Mouse (Mus musculus): ENCODE data around the gene Olfr1373. TPM values are rescaled to one million over a fixed set of nuclear protein-coding genes. Genes with fewer than 3 reads are reported as not detected.
"Not testable (repeated sequence)": the region's sequence is repeated elsewhere in the genome, so short reads cannot be mapped to it uniquely, and the experiment has no call there.

Gene Olfr1373
- polyA plus RNA-seq (2016; fragmentation: Nextera tagmentation; extraction: Ambion mirVana) = not detected in 2 replicates

DNA sequence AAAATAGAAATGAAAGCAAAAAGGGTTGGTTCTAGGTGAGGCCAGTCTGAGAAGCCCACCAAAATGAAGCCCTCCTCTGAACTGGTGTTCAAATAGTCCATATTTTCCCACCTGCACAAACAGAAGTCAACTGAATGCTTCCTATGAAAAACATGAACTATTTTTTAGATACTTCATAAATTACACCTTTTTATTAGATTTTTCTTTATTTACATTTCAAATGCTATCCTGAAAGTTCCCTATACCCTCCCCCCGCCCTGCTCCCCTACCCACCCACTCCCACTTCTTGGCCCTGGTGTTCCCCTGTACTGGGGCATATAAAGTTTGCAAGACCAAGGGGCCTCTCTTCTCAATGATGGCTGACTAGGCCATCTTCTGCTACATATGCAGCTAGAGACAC, at the start of gene Olfr1373:
Gene Olfr1373, minus strand, starts transcription at position 101 of the 400 bp plus-strand sequence.
- H3K36me3 ChIP-seq; H3K27ac ChIP-seq; H3K27me3 ChIP-seq (ENCODE audit: low read depth, poor library complexity, severe bottlenecking); H3K4me3 ChIP-seq; H3K9me3 ChIP-seq (replicated peaks); DNase-seq (ENCODE audit: low spot score); H3K4me1 ChIP-seq: not testable (repeated sequence)
- WGBS = 80% methylated on average over 1 of the region's 1 CpGs

DNA sequence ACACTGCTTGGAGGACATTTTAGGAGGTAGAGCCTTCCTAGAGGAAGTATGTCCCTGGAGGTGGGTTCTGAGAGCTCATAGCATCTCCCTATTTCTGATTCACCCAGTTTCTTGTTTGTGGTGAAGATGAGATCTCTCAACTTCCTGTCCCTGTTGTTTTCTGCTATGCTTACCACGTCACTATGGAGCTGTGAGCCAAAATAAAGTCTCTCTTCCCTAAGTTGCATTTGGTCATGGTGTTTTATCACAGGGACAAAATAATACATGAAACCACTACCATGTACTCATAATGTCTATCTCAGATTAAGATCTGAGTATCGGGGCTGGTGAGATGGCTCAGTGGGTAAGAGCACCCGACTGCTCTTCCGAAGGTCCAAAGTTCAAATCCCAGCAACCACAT, 35.3 kb upstream of the Olfr1373 start:
- not testable (repeated sequence) for H3K9me3 ChIP-seq (replicated peaks); H3K4me1 ChIP-seq; H3K4me3 ChIP-seq; DNase-seq (ENCODE audit: low spot score); H3K27me3 ChIP-seq (ENCODE audit: low read depth, poor library complexity, severe bottlenecking); H3K27ac ChIP-seq; H3K36me3 ChIP-seq
- WGBS = 90% methylated on average over 4 of the region's 4 CpGs

DNA sequence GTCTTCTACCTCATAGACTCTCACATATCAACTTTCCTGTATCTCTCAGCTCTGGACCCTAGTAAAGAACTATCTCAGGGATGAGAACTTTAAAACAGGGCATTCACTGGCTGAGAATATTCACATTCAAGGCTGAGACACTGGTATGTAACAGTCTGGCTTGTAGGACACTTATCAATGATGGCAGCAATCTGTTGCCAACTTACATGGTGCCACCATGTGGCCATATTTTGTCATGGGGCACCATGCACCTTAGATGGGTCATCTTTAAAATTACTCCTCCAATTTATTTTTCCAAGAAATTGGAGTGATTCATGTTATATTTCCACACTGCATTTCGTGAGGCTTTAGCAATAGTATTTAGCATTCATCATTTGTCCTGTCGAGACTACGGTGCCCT, 34.6 kb upstream of the Olfr1373 start:
- not testable (repeated sequence) for H3K36me3 ChIP-seq; DNase-seq (ENCODE audit: low spot score); H3K27ac ChIP-seq; H3K9me3 ChIP-seq (replicated peaks); H3K27me3 ChIP-seq (ENCODE audit: low read depth, poor library complexity, severe bottlenecking); H3K4me1 ChIP-seq; H3K4me3 ChIP-seq
- 77% methylated on average over 2 of the region's 3 CpGs for WGBS

DNA sequence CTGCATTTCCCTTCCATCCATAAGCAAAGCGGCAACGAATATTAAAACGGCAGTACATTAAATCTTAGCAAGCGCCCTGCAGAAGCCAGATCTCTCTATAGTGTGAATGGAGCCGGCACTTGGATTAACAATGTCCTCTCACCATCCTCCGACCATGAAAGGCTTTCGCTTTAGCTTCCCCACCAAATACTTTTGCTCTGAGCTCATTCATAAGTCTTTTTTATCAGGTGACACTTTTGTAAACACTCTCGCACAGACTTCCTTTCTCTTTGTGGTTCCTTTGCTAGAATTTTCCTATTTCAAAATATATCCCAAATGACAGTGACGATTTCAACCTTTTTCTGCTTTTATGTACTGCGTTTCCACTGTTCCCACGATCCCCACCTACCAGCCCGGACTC, 23.1 kb upstream of the Olfr1373 start:
- peak; percentile 32 for DNase-seq (ENCODE audit: low spot score)
- H3K27me3 ChIP-seq (ENCODE audit: low read depth, poor library complexity, severe bottlenecking) = peaks cover 75% of the 10 kb centered on the region

DNA sequence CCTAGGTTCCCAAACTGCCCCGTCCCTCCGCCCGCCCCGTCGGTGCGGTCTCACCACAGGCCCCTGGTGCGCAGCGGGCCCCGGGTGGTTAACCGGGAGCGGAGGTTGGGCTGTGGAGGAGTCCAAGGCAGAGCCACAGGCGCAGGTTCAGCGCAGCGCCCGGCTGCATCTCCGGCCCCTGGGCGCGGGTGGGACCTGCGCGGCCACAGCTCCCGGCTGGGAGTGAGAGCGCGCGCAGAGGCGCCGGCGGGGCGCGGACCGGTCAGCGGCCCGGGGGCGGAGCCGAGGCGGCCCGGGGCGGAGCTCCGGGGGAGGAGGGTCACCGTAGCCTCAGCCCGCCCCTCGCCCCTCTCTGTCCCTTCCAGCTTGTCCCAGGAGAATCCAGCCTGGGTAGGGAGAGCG, 22.6 kb upstream of the Olfr1373 start:
- WGBS = 1% methylated on average over 35 of the region's 42 CpGs
- H3K36me3 ChIP-seq; H3K9me3 ChIP-seq (replicated peaks); H3K27ac ChIP-seq: not testable (repeated sequence)
- Histone ChIP-seq H3K27me3 (ENCODE audit: low read depth, poor library complexity, severe bottlenecking) (peaks cover 80% of the 10 kb centered on the region), H3K4me1 (peaks cover 17% of the 10 kb centered on the region), H3K4me3 (peak overlapping the region; percentile 53)
- peak; percentile 60 for DNase-seq (ENCODE audit: low spot score)

More for the DNA sequence above, 23.1 kb upstream of the Olfr1373 start:
- H3K27ac ChIP-seq = no peak overlapping the region
- 25% methylated on average over 12 of the region's 12 CpGs for WGBS
- H3K36me3 ChIP-seq = no peaks in the 10 kb centered on the region
- H3K4me1 ChIP-seq = peaks cover 17% of the 10 kb centered on the region
- peak overlapping the region; percentile 53 for H3K4me3 ChIP-seq
- H3K9me3 ChIP-seq (replicated peaks) = no peaks in the 10 kb centered on the region

DNA sequence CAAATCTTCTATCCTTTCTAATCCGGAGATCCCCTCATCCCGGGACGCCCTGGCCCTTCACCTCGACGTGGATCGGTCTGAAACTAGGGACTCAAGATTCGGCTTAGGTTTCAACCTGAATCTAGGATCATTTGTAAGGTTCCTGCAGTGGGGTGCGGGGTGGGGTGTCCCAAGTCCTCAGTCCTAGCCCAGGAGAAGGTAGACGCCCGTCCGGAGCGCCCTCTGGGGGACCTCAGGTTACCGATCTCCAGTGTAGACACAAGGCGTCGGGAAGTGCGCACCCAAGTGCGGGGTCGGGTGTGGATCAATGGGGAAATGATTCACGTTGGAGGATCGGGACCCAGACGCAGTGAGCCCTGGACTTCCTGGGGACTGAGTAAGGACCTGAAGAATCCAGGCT, 21.8 kb upstream of the Olfr1373 start:
- Histone ChIP-seq H3K27me3 (ENCODE audit: low read depth, poor library complexity, severe bottlenecking) (peaks cover 80% of the 10 kb centered on the region), H3K36me3 (no peaks in the 10 kb centered on the region), H3K4me3 (no peak overlapping the region), H3K27ac (no peak overlapping the region), H3K4me1 (peaks cover 17% of the 10 kb centered on the region), H3K9me3 (replicated peaks) (no peaks in the 10 kb centered on the region)
- 2% methylated on average over 21 of the region's 21 CpGs for WGBS
- peak; percentile 54 for DNase-seq (ENCODE audit: low spot score)

DNA sequence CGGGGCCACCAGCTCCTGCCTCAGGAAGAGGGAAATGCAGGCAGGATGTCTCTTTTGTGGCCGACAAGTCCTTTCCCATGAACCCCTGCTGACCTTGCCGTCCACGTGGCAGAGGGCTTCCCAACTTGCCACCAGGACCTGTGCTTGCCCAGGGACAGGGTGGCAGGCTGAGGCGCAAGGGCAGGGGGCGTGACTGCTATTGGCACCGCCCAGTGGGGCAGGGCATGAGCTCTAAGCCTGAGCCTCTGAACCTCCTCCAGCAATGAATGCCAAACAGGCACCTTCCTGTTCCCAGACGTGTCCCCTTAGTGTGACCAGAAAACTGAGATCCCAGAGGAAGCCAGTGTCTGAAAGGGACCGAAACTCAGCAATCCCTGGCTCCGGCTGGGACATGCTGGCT, 18.6 kb upstream of the Olfr1373 start:
- DNase-seq (ENCODE audit: low spot score) = no peak
- Histone ChIP-seq H3K27me3 (ENCODE audit: low read depth, poor library complexity, severe bottlenecking) (peaks cover 54% of the 10 kb centered on the region), H3K27ac (no peak overlapping the region), H3K36me3 (no peaks in the 10 kb centered on the region), H3K4me3 (no peak overlapping the region), H3K9me3 (replicated peaks) (no peaks in the 10 kb centered on the region), H3K4me1 (peaks cover 17% of the 10 kb centered on the region)
- WGBS = 40% methylated on average over 10 of the region's 10 CpGs

DNA sequence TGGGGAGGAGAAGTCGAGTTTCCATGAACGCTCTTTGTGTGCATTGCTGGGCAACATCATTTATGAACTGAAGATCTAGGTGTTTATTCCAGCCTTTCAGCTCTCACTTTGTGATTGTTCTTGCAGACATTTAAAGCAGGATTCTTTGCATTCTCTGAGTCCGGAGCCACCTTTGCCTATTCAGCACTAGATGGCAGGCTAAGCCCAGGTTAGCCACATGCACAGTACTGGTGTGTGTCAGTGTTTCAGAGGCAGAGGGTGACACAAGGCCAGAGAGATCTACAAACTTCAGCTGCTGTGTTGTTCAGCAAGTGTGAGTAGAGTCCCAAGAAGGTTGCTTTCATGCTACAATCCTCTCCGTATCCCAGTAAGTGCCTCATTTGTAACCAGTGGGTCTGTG, 1.7 kb downstream of the Olfr1373 start:
- H3K36me3 ChIP-seq; H3K4me3 ChIP-seq; H3K27ac ChIP-seq; H3K27me3 ChIP-seq (ENCODE audit: low read depth, poor library complexity, severe bottlenecking); DNase-seq (ENCODE audit: low spot score); H3K4me1 ChIP-seq; H3K9me3 ChIP-seq (replicated peaks): not testable (repeated sequence)
- 40% methylated on average over 4 of the region's 4 CpGs for WGBS

DNA sequence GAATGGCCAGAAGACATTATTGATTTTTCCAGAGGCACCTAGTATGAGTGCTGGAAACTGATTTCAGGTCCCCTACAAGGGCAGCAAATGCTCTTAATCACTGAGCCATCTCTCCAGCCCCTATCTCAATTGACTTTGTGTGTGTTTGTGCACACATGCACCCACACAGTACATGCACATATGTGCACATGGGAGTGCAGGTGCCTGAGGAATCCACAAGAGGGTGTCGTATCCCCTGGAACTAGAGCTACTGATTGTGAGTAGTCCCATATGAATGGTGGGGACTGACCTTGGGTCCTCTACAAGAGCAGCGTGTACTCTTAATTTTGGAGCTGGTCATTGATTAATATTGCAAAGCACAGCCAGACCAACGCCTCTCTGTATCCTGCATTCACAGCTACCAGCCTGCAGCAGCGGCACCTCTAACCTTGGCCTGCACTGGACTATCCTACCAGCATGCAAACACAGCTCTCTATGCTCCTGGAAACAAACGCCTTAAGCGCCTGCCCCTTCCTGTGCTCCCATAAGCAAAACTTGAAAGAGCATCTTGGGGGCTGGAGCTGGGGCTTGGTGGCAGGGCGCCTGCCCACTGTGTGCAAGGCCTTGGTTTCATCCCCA, 14.8 kb downstream of the Olfr1373 start:
- H3K4me1 ChIP-seq = no peaks in the 10 kb centered on the region
- WGBS = 83% methylated on average over 7 of the region's 7 CpGs
- no peak overlapping the region for H3K27ac ChIP-seq
- H3K4me3 ChIP-seq = no peak overlapping the region
- no peaks in the 10 kb centered on the region for H3K9me3 ChIP-seq (replicated peaks)
- DNase-seq (ENCODE audit: low spot score) = no peak
- H3K36me3 ChIP-seq = peaks cover 24% of the 10 kb centered on the region
- H3K27me3 ChIP-seq (ENCODE audit: low read depth, poor library complexity, severe bottlenecking) = no peaks in the 10 kb centered on the region

DNA sequence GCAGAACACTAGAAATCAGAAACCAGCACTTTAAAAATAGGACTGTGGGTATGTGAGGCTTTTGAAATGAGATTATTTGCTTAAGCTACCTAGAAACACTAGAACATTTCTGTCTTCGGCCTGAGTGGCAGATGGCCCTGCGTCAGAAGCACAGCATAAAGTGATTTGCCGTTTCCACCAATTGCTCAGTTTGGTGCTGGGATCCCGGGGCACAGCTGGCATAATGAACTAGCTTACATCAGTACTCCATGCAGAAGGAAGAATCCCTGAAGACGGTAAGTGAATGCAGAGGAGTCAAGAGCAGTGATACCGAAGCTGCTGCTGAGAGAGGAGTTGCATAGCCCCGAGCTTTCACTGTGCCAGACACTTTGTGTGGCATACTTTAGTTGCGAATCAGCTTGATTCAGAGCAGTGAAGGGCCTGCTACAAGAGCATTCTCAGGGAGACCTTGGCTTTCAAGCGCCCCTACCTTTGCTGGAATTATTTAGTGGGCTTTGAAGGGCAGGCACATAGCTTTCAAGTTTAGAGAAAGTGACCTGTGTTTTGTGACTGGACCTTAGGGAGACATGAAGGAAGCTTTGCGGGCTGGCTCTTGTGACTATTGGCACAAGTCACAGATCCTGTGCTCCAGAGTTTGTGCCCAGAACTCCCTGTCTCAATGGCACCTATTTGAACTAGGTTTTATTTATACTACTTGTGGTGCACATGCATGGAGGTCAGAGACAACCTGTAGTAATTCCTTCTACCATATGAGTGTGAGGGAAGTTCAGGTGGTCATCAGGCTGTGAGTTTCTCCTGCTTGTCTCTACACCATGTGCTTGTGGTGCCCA, 15.5 kb downstream of the Olfr1373 start:
- H3K9me3 ChIP-seq (replicated peaks) = no peaks in the 10 kb centered on the region
- no peak overlapping the region for H3K27ac ChIP-seq
- 83% methylated on average over 10 of the region's 10 CpGs for whole genome bisulfite sequencing

DNA sequence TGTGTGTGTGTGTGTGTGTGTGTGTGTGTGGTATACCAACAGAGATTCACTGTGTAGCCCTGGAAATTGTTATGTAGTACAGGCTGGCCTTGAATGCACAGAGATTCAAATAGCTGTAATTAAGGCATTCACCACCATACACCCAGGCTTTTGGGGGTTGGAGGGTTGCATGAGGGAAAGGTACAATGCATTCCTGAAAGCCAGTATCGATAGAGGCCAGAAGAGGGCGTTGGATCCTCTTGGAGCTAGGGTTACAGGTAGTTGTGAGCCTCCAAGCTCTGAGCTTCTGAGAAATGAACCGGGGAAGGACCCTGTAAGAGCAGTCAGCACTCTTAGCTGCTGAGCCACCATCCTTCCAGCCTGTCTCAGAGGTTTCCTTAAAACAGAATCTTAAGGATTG, 16.2 kb downstream of the Olfr1373 start:
- no peaks in the 10 kb centered on the region for H3K4me1 ChIP-seq
- no peaks in the 10 kb centered on the region for H3K27me3 ChIP-seq (ENCODE audit: low read depth, poor library complexity, severe bottlenecking)
- no peaks in the 10 kb centered on the region for H3K9me3 ChIP-seq (replicated peaks)
- no peak overlapping the region for H3K4me3 ChIP-seq
- H3K36me3 ChIP-seq = peaks cover 38% of the 10 kb centered on the region
- H3K27ac ChIP-seq = no peak overlapping the region
- no peak for DNase-seq (ENCODE audit: low spot score)
- 34% methylated on average over 3 of the region's 3 CpGs for WGBS

More for the DNA sequence above, 15.5 kb downstream of the Olfr1373 start:
- Histone ChIP-seq H3K36me3 (peaks cover 31% of the 10 kb centered on the region), H3K27me3 (ENCODE audit: low read depth, poor library complexity, severe bottlenecking) (no peaks in the 10 kb centered on the region), H3K4me1 (no peaks in the 10 kb centered on the region), H3K4me3 (no peak overlapping the region)
- DNase-seq (ENCODE audit: low spot score) = no peak

DNA sequence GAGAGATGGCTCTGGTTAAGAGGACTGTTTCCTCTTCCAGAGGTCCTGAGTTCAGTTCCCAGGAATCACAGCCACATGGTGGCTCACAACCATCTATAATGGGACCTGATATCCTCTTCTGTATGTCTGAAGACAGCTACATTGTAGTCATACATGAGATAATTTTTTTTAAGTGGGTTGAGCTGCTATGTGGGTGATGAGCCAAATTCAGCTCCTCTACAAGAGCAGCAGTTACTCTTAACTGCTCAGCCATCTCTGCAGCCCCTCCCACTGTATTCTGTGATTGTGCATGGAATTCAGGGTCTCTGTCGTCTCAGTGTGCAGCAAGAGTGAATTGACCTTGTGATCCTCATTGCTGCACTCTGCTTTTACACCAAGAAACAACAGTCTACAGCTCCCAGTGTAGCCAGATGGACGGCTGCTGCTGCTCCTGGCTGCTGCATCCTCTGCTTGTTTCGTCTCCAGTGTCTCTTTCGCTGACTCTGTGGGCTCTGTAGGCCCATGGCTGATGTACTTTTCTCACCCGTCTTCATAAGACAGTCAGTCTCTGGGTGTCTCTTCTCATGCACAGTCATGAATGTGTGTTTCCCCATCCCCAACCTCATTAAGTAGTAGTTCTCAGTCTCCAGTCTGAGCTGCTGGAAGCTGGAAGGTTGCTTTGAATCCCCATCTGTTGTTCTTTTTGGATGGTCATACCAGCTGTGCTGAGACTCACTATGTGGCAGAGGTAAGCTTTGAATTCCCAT, 16.8 kb downstream of the Olfr1373 start:
- H3K27ac ChIP-seq = no peak overlapping the region
- H3K9me3 ChIP-seq (replicated peaks) = no peaks in the 10 kb centered on the region
- DNase-seq (ENCODE audit: low spot score) = no peak
- H3K4me1 ChIP-seq = no peaks in the 10 kb centered on the region
- H3K36me3 ChIP-seq = peaks cover 45% of the 10 kb centered on the region
- no peaks in the 10 kb centered on the region for H3K27me3 ChIP-seq (ENCODE audit: low read depth, poor library complexity, severe bottlenecking)
- no peak overlapping the region for H3K4me3 ChIP-seq
- 76% methylated on average over 5 of the region's 5 CpGs for WGBS

DNA sequence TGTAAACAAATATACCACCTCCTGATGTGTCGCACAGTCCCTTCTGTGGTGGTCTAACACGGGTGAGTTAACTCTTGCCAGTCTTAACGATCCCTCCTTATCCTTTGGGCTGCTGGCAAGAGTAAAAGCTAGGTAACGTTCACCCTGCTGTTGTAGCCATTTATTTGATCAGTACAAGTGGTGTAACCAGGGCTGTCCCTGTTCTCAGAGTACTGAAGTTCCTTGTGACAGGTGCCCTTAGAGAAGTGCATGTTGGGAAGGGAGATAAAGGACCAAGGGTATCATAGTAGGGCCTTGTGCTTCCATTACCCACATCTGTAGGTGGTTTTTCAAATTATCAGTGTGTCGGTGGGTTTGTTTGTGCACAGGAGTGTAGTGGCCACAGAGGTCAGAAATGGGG, 17.6 kb downstream of the Olfr1373 start:
- no peaks in the 10 kb centered on the region for H3K4me1 ChIP-seq
- H3K4me3 ChIP-seq = no peak overlapping the region
- H3K27ac ChIP-seq = no peak overlapping the region
- H3K27me3 ChIP-seq (ENCODE audit: low read depth, poor library complexity, severe bottlenecking) = no peaks in the 10 kb centered on the region
- WGBS = 80% methylated on average over 5 of the region's 5 CpGs
- DNase-seq (ENCODE audit: low spot score) = no peak
- H3K9me3 ChIP-seq (replicated peaks) = no peaks in the 10 kb centered on the region
- peaks cover 52% of the 10 kb centered on the region for H3K36me3 ChIP-seq

All from limb, embryonic 10.5 days (tissue).